Mouse (Mus musculus) granulocyte monocyte progenitor cell, adult 5-6 weeks (primary cell): ENCODE measurements around the gene Sp100. TPM values are rescaled to one million over a fixed set of nuclear protein-coding genes. Genes with fewer than 3 reads are reported as not detected.
"Not testable (repeated sequence)": the region's sequence is repeated elsewhere in the genome, so short reads cannot be mapped to it uniquely, and the experiment has no call there.

Experiments used
- ATAC-seq: replicated peaks from 2 replicates; pipeline ENCODE4 v1.8.0; 2016; ENCODE audit warnings: mild to moderate bottlenecking, moderate TSS enrichment, inconsistent platforms; ENCODE audit not compliant: poor library complexity, severe bottlenecking
- total RNA-seq, 2 experiments: library from RNA; stranded (forward) in 1 of 2; stranded (reverse) in 1 of 2; fragments of 200-712, 200-1000 nt in 1 of 2; fragments of >200 nt in 1 of 2; fragmentation: Nextera tagmentation in 1 of 2; gene quantifications; 2 replicates each; pipeline ENCODE4 v1.2.3; 2014 to 2017

Sp100 gene
- total RNA-seq (2014; fragmentation: Nextera tagmentation) (109 and 124 TPM in 2 replicates), total RNA-seq (2017) (68.7 and 78.7 TPM in 2 replicates)

GRCm38 (mm10) chr1:85649881-85650280, at the start of gene Sp100:
Gene Sp100, plus strand, starts transcription at chr1:85649988.
- ATAC-seq: not testable (repeated sequence)

- ATAC-seq: not testable (repeated sequence)
These were observed 49.7 kb upstream of the Sp100 start, which contains the start of gene Sp140 for GRCm38 (mm10) chr1:85600078-85600477. Gene Sp140, plus strand, starts transcription at chr1:85600378.

GRCm38 (mm10) chr1:85600794-85601193, 49.0 kb upstream of the Sp100 start:
- ATAC-seq: not testable (repeated sequence)

- not testable (repeated sequence) for ATAC-seq
These were observed 45.4 kb upstream of the Sp100 start for GRCm38 (mm10) chr1:85604341-85604740.

- not testable (repeated sequence) for ATAC-seq
These were observed 41.4 kb upstream of the Sp100 start for GRCm38 (mm10) chr1:85608361-85608760.

- not testable (repeated sequence) for ATAC-seq
These were observed 39.2 kb upstream of the Sp100 start for GRCm38 (mm10) chr1:85610581-85610980.

- ATAC-seq: not testable (repeated sequence)
These were observed 34.7 kb upstream of the Sp100 start for GRCm38 (mm10) chr1:85615096-85615495.

- not testable (repeated sequence) for ATAC-seq
These were observed 34.0 kb upstream of the Sp100 start for GRCm38 (mm10) chr1:85615819-85616218.

GRCm38 (mm10) chr1:85617161-85617560, 32.6 kb upstream of the Sp100 start:
- not testable (repeated sequence) for ATAC-seq

- ATAC-seq: not testable (repeated sequence)
These were observed 31.1 kb upstream of the Sp100 start for GRCm38 (mm10) chr1:85618689-85619088.

- ATAC-seq: not testable (repeated sequence)
These were observed 12.9 kb upstream of the Sp100 start for GRCm38 (mm10) chr1:85636936-85637335.

GRCm38 (mm10) chr1:85638144-85638543, 11.6 kb upstream of the Sp100 start:
- ATAC-seq: not testable (repeated sequence)

GRCm38 (mm10) chr1:85650524-85650923, 736 bp downstream of the Sp100 start:
- ATAC-seq: not testable (repeated sequence)

- ATAC-seq: not testable (repeated sequence)
These were observed 2.0 kb downstream of the Sp100 start for GRCm38 (mm10) chr1:85651770-85652275.

GRCm38 (mm10) chr1:85657211-85657610, 7.4 kb downstream of the Sp100 start:
- not testable (repeated sequence) for ATAC-seq

- no peak for ATAC-seq
These were observed 14.5 kb downstream of the Sp100 start for GRCm38 (mm10) chr1:85664266-85664665.

- ATAC-seq: no peak
These were observed 30.4 kb downstream of the Sp100 start for GRCm38 (mm10) chr1:85680226-85680625.

- ATAC-seq: no peak
These were observed 36.9 kb downstream of the Sp100 start for GRCm38 (mm10) chr1:85686666-85687065.

GRCm38 (mm10) chr1:85687346-85687745, 37.6 kb downstream of the Sp100 start:
- peak; percentile 84 for ATAC-seq

- ATAC-seq: peak; percentile 60
These were observed 40.8 kb downstream of the Sp100 start for GRCm38 (mm10) chr1:85690544-85690943.

- ATAC-seq: no peak
These were observed 42.5 kb downstream of the Sp100 start for GRCm38 (mm10) chr1:85692281-85692680.

GRCm38 (mm10) chr1:85693280-85693679, 43.5 kb downstream of the Sp100 start:
- no peak for ATAC-seq
